Mouse (Mus musculus) cerebellum, postnatal 10 days (tissue): ENCODE results near the gene Etnppl.

Experiments
- DNase-seq, 2 experiments: peaks; one replicate each; pipeline ENCODE4 v3.0.0; 2021; ENCODE audit warnings: mixed read lengths in 2 of 2

Gene Etnppl

DNA sequence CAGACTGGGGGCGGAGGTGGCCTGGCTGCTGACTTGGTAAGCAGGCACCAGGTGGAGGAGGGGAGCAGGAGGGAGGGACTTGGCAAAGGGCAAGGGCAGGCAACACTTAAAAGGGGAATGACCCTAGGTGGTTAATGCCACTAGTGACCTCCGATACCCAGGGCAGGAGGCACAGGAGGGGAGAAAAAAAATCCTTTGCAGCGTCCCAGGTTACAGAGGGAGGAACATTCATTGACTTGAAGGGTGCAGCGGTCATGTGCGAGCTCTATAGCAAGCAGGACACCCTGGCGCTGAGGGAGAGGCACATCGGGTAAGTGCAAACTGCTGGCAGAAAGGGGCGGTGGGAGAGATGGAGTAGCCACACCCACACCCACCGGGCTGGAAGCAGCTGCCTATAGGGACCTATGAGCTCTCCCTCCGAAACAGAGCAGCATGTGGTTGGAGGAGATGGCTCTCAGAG is at the start of gene Etnppl:
Gene Etnppl (plus strand): TSS at position 10 of the 460 bp plus-strand sequence.
- peak; percentile 14 to 37 for DNase-seq

DNA sequence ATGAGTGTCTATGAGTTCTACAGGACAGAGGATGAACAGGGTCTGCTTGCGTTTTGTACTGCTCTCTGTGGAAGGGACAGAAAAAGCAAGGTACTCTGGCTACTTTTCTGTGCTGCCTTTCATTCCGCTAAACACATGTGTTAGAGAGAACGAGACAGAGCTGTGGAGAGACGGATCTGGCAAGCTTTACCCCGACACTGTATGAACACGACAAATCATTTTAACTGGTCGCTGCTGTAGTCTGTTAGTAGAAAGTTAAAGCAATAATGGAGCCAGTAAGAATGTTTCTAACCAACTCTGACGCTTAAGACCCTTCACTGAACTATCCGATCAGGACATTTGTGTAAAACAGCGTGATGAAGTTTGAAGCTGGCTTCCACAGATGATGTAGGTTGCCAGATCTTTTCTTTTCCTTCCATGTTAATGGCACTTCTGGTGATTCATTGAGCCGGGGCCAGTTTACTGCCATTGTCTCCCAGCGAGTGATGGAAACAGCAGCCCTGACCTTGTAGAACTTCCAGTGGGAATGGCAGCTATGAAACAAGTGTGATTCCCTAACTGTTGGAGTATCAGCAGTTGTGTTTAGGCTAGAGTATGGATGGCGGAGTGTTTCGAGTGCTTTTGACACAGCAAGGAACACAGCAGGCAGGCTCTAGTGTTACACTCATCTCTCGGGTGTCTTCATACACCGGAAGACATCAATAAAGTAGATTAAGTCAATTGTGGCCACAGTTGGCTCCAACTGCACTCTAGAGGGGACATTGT is 48.7 kb upstream of the Etnppl start:
- DNase-seq, result no peak

DNA sequence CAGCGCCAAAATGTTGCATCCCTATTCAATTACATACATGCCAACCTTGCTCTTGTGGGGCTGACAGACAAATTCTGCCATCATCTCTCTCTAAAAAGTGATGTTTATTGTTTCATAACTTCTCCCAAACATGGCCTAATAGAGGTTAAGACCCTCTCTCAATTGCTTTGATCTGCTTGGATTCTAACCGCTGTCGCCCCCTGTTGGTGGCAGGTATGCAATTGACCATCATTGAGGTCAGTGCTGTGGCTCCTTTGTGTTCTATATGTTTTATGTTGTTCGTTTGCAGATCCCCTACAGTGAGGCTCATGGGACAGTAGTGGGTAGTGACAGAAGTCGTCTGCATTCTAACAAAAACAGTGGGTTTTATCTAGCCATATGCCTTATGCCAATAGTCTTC is 44.0 kb upstream of the Etnppl start:
- DNase-seq, result no peak

DNA sequence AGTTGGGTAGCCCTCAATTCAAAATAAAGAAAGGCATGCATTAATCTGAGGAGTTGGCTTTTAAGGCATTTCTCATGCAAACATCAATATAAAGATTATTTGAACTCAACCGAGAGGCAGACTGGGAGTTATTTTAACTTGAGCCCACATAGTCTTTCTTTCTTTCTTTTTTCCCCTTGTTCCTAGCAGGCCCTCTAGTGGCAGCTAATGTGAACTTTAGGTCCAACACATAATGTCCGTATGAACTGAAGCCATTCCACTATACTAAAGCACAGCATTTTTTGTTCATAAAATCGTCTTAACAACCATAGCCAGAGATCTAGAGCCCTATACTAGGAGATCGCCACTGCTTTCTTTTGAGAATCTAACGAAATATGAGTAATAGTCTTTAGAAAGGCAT is 42.6 kb upstream of the Etnppl start:
- peak; percentile 76 to 79 for DNase-seq

DNA sequence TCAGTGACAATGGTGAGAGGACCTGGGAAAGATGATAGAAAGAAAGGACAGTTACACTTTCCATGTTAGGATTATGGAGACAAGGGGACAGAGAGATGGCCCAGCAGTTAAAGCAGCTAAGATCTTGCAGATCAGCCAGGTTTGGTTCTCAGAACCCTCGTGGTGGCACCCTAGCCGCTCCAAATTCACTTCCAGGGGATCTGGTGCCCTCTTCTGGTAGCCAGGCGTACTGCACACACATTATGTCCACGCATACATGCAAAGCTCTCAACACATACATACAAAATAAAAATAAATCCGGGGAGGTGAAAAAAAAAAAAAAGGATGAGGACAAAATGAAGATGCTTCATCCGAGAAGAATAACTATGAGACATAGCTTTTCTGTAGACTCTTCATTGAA is 40.6 kb upstream of the Etnppl start:
- peak; percentile 52 to 69 for DNase-seq

DNA sequence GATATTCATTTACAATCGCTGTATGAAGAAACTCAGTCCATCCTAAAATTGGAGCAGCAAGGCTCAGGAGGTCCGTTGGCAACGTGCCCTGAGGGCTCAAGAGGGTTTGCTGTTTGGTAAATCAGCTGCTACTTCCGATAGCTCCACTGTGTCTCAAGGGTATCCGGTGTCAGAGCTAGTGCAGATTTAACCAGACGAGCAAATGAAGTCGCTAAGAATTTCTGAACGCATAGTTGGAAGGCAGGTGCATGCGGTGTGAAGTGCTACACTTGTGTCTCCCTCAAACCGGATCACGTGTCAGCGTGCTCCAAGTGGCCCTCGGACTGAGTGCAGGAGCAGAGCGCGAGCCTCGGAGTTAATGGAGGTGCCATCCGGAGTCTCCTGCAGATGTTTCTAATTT is 37.7 kb upstream of the Etnppl start:
- peak; percentile 62 to 69 for DNase-seq

DNA sequence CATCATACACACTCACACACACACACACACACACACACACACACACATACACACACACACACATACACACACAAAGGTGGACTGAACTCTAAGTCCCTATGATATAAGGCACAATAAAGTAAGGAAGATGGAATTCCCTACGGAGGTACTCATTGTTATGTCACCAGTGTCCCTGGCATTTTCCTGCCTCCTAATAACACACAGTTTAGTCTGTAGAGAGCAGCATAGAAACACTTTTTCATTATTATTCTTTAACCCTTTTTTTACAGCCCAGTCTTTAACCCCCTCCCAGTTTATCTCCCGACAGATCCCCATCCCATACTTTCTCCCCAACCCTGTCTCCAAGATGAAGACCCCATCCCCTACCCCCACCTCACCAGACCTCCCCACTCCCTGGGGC is 35.7 kb upstream of the Etnppl start:
- DNase-seq, result no peak

DNA sequence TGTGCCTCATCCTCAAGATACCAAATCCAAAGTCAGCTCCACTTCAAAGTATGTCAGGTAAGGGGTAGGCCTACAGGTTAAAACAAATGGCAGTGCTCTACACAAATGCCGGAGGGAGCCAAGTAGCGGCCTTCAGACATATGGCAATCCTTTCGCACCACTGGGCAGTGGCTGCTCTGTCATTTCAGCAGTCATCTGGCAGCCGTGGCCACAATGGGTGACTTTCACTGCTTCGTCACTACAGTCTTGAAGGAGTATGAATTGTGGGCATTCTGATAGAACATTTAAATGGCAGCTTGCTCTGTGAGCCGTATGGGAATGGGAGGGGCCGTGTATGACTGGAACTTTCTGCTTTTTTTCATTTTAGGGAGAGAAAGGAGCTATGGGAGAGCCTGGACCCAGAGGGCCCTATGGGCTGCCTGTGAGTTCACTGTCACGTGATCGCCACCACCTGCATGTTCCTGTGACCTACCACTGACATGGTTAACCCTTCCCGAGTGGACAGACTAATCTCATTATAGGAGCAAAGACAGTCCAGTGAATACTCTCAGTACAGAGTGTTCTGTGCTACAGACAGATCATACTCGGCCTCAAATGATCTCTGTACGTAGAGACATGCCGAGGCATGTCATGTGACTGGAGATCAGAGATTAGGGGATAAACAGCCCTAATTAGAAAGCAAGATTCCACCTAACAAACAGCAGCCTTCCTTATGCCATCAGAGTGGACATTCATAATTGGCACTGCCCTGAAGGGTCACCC is 34.2 kb upstream of the Etnppl start:
- peak; percentile 55 to 69 for DNase-seq

DNA sequence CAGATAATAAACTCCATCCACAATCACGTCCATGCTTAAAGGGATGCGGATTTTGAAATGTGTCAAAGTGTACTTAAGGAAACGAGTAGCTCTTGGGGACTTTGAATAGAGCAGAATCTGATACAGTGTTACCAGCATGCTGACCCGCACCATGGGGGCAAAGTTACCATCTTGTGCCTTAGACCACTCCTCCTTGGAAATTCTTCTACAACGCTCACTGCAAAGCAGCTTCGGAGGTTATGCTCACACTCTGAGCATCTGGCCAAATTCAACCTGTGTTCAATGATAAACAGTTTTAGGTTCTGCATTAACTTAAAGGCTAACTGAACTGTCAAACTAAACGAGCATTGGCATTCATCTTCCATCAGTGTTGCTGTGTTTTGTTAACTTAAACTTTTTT is 33.2 kb upstream of the Etnppl start:
- DNase-seq, result no peak

DNA sequence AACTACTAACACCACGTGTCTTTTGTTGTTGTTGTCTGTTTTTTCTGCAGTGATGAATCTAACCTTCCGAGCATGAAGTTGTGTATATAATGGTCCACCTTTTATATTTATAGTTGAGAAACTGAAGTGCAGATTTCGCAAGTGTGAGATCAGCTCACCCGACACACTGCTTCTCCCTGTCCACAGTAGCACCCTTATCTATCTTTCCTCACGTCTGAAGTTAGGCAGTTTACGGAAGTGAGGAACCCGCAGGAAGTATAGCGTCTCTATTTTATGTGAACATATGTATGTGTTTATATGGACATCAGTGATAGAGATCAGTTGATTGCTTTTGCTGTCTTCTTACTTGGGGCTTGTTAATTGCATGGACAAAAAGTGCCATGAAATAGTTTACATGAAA is 22.2 kb upstream of the Etnppl start:
- DNase-seq, result no peak

DNA sequence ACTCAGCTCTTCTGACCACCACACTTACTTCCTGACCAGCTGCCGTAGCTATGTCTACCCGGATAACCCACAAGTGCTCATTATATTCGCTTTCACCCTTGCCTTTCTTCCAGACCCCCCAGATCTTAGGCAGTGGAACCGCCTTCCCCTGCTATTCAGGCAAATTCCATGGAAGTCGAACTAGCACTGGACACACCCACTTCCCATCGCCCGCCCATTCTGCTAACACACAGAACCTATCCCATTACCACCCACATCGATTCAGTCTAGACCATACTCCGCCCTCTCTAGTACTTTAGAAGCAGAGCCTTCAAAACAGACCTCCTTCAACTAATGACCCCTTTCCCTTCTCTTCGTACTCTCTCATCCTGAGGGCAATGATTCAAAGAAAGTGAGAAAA is 15.8 kb upstream of the Etnppl start:
- no peak for DNase-seq

DNA sequence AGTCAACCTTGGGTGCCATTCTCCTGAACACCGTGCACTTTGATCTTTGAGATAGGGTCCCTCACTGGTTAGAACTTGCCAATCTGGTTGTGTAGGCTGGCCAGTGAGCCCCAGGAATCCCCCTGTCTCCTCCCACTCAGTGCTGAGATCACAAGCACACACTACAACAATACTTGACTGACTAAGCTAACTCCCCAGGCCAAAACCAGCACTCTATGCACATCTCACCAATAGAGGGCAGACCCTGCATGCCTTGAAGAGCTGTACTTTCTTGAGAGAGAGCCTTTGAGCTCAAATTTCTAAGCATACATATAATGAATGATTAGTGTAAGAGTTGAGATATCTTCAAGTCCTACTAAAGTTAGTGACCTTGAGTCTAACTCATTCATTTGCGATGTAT is 9.3 kb upstream of the Etnppl start:
- peak; percentile 29 to 34 for DNase-seq

DNA sequence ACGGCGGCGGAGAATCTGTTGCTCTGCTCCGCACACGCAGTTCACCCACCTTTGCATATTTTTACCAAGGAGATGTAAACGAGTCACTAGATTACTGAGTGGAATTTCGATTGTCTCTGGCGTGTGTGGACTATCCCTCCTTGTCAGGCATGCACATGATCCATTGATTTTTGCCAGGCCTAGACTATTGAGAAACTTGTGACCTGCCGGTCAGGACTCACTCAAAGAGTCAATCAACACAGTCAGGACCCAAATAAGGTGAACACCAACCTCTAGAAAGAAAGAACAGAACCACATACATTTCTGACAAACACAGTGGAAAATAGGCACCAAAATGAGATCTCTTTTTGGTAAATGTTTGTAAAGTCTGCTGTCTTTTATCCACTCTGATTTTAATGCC is 2.8 kb upstream of the Etnppl start:
- DNase-seq, result no peak

DNA sequence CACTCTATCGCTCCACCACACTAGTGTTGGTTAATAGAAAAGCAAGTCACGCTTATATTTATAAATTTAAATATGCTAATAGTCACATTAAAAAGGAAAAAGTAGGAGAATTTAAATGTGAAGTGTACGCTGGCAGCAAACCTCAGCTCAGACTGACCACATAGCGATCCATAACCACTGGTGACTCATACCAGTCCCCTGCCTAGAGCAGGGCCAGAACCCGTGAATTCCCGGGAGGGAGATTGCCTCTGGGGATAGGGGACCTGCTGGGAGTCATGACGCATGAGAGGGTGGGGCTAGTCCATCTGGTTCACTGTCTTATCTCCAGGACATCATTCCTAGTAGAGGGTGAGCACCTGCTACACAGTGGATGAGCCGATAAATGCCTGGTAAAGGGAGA is 1.6 kb upstream of the Etnppl start:
- peak in 1 of 2 experiments; percentile 5 for DNase-seq

DNA sequence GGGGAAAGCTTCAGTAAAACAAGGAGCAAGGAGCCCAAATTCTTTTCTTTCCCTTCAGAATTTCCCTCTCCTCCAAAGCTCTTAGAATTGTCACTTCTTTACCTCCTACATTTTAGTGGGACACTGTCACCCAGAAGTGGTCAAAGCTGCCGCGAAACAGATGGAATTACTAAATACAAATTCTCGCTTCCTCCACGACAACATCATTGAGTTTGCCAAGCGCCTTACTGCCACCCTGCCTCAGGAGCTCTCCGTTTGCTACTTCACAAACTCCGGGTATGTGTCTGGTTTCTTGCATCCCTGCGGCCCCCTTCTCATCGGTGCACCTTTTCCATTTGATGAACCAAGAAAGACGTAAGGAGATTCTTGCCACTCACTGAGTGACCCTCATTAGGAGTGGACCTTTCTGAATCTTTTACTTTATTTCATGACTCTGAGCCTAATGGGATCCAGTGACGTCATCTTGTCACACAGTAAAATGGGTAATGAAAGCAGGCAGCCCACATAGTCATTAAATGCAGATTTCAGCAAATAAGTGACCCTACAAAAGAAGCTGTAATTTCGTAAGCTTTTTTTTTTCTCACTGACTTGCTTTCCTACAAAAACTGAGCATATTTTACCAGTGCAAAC is 3.4 kb downstream of the Etnppl start:
- no peak for DNase-seq

DNA sequence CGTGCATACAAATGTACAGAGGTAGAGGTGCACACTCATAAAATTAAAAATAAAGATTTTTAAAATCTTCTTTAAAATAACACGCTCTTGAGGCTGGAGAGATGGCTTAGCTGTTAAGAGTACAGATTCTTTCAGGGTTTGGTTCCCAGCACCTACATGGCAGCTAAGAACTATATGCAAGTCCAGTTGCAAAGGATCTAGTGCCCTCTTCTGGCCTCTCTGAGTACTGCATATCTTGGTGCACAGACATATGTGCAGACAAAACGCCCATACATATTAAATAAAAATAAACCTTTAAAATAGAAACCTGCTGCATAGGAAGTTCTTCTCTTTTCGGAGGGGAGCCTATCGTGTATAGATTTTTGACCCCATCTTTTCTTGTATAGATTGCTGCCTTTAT is 11.1 kb downstream of the Etnppl start:
- DNase-seq, result no peak

DNA sequence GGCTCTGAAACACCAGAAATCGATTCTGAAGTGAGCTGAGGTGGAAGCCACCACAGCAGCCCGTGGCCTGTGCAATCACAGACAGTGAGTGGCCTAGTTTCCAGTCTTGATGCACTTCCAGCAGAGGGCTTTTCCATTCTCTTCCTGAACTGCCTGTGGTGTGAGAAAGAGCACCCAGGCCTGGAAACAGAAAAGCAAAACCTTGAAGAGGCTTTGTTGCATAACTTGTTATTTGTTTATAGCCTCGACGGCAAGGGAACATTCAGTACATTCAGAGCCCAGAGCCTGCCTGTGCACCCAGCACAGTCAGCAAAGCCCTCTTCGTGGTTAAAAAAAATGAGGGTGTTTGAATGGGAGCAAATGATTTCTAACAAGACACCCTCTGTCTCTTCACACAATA is 16.6 kb downstream of the Etnppl start:
- peak in 1 of 2 experiments; percentile 5 for DNase-seq

DNA sequence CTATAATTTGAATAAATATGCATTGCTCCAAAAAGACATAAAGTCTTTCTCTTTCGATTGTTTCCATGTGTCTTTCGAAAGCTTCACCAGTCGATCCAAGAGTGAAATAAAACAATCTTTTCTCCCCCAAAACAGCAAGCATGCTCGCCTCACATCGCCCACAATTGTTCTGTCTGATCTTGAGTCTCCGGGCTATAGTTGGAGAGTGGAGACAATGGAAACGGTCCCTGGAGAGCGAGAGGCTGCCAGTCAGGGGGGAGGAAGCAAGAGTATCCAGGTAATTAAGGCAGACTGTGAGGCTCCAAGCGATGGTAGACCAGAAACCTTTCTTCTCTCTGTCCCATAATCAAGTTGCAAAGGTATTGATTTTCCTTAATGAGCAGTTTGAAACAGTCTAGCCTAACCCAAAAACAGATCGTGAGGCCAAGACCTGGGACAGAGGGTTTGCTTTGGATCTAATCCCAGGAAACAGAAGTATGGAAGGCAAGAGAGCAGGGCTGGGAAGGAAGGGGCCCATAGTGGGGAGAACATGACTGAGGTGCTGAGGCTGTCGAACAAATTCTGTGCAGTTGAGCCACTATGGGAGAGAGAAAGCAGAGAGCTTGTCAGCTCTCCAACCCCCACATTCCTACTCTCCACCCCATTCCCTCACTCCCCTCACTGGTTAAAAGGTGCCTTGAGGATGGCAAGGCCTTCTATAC is 29.0 kb downstream of the Etnppl start:
- DNase-seq, result no peak

DNA sequence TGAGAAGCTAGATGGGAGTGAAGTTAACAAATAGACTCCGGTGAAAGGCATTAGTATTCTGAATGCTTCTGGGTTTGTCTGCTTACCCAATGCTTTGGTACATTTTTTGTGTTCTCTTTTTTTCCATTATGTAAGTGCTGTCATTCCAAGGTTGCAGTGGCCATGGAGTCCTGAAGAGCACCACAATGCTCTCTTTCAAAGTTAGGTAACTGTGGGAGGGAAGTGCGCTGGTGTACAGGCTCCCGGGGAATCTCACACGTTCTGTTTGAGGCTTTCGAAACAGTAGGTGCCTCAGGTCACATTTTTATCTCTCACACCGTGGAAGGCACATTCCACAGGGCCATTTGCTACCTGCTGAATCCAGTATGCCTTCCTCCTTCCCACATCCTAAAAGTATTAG is 32.3 kb downstream of the Etnppl start:
- no peak for DNase-seq

DNA sequence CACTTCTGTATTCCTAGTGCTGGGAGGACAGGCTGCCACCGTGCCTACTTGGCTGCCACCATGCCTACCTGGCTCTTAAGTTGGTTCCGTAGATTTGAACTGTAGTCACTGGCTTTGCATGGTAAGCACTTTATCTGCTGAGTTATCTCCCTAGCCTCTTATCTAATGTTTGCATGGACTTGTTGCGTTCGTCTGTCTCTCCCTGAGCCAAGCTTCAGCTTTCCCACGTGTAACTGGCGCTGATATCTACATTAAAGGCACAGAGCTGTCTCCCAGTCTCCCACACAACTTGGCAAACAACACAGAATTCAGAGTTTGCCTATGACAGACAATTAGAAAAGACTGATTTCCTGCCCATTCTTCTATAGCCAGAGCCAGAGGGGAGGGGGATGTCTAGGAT is 43.4 kb downstream of the Etnppl start:
- no peak for DNase-seq

DNA sequence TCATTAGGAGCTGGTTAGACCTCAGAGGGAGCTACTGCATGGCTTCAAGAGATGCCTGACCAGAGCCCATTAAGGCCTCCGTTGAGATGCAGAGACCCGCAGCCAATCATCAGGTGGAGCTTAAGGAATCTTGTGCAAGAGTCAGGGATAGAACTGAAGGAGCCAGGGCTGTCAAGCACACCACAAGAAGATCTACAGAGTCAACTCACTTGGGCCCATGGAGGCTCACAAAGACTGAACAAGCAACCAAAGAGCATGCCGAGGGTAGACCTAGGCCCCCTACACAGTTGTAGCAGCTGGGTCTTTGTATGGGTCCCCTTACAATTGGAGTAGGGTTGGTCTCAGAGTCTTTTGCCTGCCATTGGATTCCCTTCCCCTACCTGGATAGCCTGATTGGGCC is 45.2 kb downstream of the Etnppl start:
- DNase-seq, result no peak

DNA sequence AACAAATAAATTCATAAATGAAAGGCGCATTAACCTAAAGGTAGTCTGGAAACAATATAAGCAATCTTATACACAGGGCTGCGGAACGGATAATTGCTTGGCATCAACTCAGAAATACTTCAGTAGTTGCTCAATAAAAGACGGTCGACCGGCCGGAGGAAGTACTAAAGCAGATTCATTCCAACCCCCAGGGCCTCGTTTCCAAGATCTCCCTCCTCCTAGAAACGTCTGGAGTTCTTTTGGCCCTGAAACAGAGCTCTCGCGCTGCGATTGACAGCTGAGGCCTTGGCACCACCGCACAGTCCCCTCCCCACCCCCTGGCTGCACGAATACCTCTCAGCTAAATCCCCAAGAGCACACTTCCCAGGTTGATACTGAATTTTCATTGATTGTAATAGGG is 54.0 kb downstream of the Etnppl start:
- peak in 1 of 2 experiments; percentile 36 for DNase-seq
